Mouse (Mus musculus) embryonic facial prominence, embryonic 14.5 days (tissue): ENCODE results near the gene Rprd1b. TPM values are rescaled to one million over a fixed set of nuclear protein-coding genes. Genes with fewer than 3 reads are reported as not detected.

Experiments used
- ATAC-seq: fragments of 200-750 bp; cut with Nextera tagmentation; 2 replicates; pipeline ENCODE4 v1.8.0; 2017; ENCODE audit warnings: low read depth, moderate number of reproducible peaks, moderate TSS enrichment
- DNase-seq: peaks from one replicate; pipeline ENCODE4 v3.0.0-alpha.2; 2015; ENCODE audit warnings: low spot score
- H3K27ac ChIP-seq: fragments of 300-500 bp; sonication (generic); replicated peaks from 2 replicates; pipeline ENCODE4 v1.5.1; 2014; ENCODE audit warnings: low read depth, mild to moderate bottlenecking, low read length, moderate library complexity
- H3K27me3 ChIP-seq: fragments of 300-500 bp; sonication (generic); replicated peaks from 2 replicates; pipeline ENCODE4 v1.6.1; 2014; ENCODE audit warnings: low read length; ENCODE audit not compliant: control insufficient read depth, insufficient read depth
- H3K36me3 ChIP-seq: fragments of 300-500 bp; sonication (generic); 2 replicates; pipeline ENCODE4 v1.6.1; 2014; ENCODE audit warnings: low read length, mixed read lengths; ENCODE audit not compliant: control insufficient read depth, insufficient read depth
- H3K4me1 ChIP-seq: fragments of 300-500 bp; sonication (generic); 2 replicates; pipeline ENCODE4 v1.6.1; 2014; ENCODE audit warnings: antibody characterized with exemption, low read length; ENCODE audit not compliant: control insufficient read depth, insufficient read depth
- H3K4me2 ChIP-seq: fragments of 300-500 bp; sonication (generic); 2 replicates; pipeline ENCODE4 v1.6.1; 2014; ENCODE audit warnings: low read depth, mild to moderate bottlenecking, low read length, moderate library complexity, mixed read lengths
- H3K4me3 ChIP-seq: fragments of 300-500 bp; sonication (generic); 2 replicates; pipeline ENCODE4 v1.5.1; 2014; ENCODE audit warnings: low read depth, mild to moderate bottlenecking, low read length
- H3K9ac ChIP-seq: fragments of 300-500 bp; sonication (generic); 2 replicates; pipeline ENCODE4 v1.6.1; 2014; ENCODE audit warnings: low read depth, mild to moderate bottlenecking, low read length, moderate library complexity, mixed read lengths
- H3K9me3 ChIP-seq: fragments of 300-500 bp; sonication (generic); 2 replicates; pipeline ENCODE4 v1.6.1; 2016; ENCODE audit warnings: low read length; ENCODE audit not compliant: control insufficient read depth
- WGBS: fragments of 180-500 bp; shearing (Covaris S2); extraction: QIAGEN DNeasy Blood & Tissue Kit; methylation state at CpG from one replicate; pipeline ENCODE4 v1.1.7; 2014; 5-methylcytosine and 5-hydroxymethylcytosine counted together
- polyA plus RNA-seq: library from polyadenylated mRNA; unstranded; fragments of >200 nt; fragmentation: Nextera tagmentation; extraction: Ambion mirVana; gene quantifications from 2 replicates; pipeline ENCODE4 v1.2.1, GENCODE M21; 2014

Gene Rprd1b
- polyA plus RNA-seq, 1 experiment from 2014 or later: 32.8 TPM

DNA sequence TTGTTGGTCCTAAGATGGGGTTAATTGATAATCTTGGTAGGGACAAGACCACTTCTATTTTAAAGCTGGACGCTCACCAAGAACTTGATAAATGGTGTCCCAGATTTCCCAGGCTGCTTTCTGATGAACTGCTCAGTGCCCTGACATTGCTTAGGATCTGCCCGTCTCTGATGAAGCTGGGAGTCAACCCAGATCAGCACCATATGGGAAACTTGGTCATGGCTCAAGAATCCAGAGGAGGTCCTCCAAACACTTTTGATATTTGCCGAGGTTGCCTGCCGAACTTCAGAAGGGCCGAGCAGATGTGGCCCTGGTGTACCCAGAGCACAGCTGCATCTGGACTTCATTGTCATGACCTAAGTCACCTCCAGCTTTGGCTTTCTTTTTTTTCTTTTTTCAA, 66.5 kb downstream of the Rprd1b start:
- no peak overlapping the region for H3K4me2 ChIP-seq
- no peak overlapping the region for H3K4me3 ChIP-seq
- H3K9me3 ChIP-seq: no peaks in the 10 kb centered on the region
- 43% methylated on average over 5 of the region's 5 CpGs for WGBS
- DNase-seq (no peak), ATAC-seq (no peak)
- H3K9ac ChIP-seq: no peak overlapping the region
- H3K27me3 ChIP-seq: no peaks in the 10 kb centered on the region
- H3K4me1 ChIP-seq: peaks cover 3% of the 10 kb centered on the region; the same call in 1 of the 2 replicates
- H3K36me3 ChIP-seq: no peaks in the 10 kb centered on the region
- H3K27ac ChIP-seq: no peak overlapping the region

DNA sequence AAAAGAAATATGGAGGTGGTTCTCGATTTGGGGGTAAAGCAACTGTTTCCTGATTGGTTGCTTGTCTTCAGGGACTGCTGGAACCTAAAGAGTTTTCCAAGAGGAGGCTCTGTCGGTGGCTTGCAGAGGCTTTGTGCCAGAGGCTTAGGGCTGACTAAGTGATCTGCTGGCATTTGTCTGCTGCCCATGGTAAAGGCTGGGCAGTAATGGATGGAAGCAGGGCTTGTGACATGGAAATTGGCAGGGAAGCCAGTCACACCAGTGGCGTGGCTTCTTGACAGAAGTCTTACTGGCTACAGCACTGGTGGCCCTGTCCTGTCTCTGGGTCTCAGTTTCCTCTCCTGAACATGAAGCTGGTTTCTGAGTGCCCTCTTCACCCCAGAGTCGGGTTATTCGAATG, 68.8 kb downstream of the Rprd1b start:
- Histone ChIP-seq H3K36me3 (no peaks in the 10 kb centered on the region), H3K9me3 (no peaks in the 10 kb centered on the region), H3K4me2 (no peak overlapping the region), H3K27ac (no peak overlapping the region), H3K4me1 (peaks cover 3% of the 10 kb centered on the region; the same call in 1 of the 2 replicates), H3K27me3 (no peaks in the 10 kb centered on the region), H3K9ac (no peak overlapping the region), H3K4me3 (no peak overlapping the region)
- 82% methylated on average over 5 of the region's 5 CpGs for WGBS
- DNase-seq (no peak), ATAC-seq (no peak)

DNA sequence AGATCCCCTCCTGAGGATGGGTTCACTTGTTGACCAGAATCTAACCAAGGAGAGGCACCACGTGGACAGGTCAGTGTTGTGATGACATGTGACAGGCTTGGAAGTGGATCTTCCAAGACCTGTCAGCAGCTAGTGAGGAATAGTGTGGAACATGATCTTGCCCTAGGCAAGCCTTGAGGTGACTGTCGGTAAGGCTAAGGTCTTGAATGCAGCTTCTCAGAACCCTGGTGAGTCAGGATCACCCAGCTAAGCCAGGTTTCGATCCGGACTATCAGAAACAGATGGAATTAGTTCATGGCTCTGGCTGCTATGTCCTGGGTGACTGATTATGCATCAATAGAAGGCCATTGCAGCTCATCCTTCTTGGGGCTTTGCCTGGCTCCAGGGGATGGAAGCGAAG, 70.4 kb downstream of the Rprd1b start:
- Histone ChIP-seq H3K36me3 (no peaks in the 10 kb centered on the region), H3K4me3 (no peak overlapping the region), H3K4me1 (peaks cover 3% of the 10 kb centered on the region; the same call in 1 of the 2 replicates), H3K27me3 (no peaks in the 10 kb centered on the region), H3K9ac (no peak overlapping the region), H3K4me2 (no peak overlapping the region), H3K9me3 (no peaks in the 10 kb centered on the region), H3K27ac (no peak overlapping the region)
- ATAC-seq (no peak), DNase-seq (no peak)
- WGBS: 79% methylated on average over 5 of the region's 5 CpGs

DNA sequence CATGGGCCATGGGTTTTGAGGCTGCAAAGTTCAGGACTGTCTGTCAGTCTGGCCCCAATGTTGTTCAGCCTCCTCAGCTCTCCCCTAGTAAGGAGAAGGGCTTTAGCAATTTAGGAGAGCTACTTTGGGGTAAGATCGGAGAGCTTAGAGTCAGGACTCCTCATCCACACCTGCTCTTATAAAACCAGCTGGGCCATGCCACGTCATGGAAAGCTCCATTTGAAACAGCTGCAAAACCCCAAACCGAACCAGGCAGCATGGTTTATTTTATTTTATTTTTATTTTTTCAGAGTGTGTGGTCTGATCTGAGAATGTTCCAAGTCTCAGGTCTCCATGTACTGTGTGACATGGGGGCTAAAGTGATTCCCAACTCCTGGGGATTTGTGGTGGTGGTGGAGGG, 71.2 kb downstream of the Rprd1b start:
- Histone ChIP-seq H3K4me3 (no peak overlapping the region), H3K36me3 (no peaks in the 10 kb centered on the region), H3K27ac (no peak overlapping the region), H3K4me2 (no peak overlapping the region), H3K9ac (no peak overlapping the region), H3K27me3 (no peaks in the 10 kb centered on the region), H3K4me1 (no peaks in the 10 kb centered on the region; the same call in 1 of the 2 replicates), H3K9me3 (no peaks in the 10 kb centered on the region)
- no peak for DNase-seq
- 58% methylated on average over 3 of the region's 3 CpGs for WGBS
- ATAC-seq: no peak

DNA sequence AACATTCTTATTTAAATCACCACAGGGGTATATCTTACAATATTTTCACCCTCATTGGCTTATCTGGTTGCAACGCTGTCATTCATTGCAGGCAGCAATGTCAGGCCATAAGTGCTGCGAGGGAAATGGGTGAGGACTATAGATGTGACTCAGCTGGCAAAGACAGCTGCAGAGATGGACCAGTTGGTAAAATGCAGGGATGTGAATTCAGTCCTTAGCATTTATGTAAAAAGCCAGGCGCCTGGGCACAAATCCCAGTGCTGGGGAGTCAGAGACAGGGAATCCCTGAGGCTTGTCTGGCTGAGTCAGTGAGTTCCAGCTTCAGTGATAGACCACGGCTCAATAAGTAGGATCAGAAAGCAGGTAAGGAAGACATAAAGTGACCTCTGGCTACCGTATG, 73.5 kb downstream of the Rprd1b start:
- Histone ChIP-seq H3K27ac (no peak overlapping the region), H3K4me1 (no peaks in the 10 kb centered on the region), H3K9me3 (no peaks in the 10 kb centered on the region), H3K4me3 (no peak overlapping the region), H3K27me3 (no peaks in the 10 kb centered on the region), H3K36me3 (no peaks in the 10 kb centered on the region), H3K4me2 (no peak overlapping the region), H3K9ac (no peak overlapping the region)
- DNase-seq (no peak), ATAC-seq (no peak)
- WGBS: 74% methylated on average over 5 of the region's 5 CpGs

DNA sequence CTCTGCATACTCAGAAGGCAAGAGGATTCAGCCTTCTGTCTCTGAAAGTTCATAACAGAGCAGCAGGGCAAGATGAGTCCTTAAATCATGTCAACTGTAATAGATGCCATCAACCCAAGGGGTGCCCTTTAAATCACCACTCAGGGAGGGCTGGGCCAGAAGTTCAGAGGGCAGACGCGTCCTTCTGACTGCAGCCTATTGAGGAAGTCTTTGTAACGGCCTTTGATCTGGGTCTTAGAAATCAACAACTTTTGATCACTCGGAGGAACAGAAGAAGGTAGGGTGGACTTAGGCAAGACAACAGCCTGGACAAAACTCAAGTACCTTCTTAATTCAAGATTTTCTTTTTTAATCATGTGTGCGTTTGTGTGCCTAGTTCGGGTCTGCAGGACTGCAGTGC, 76.7 kb downstream of the Rprd1b start:
- no peak overlapping the region for H3K27ac ChIP-seq
- no peak overlapping the region for H3K4me2 ChIP-seq
- DNase-seq (no peak), ATAC-seq (no peak)
- no peaks in the 10 kb centered on the region for H3K9me3 ChIP-seq
- H3K36me3 ChIP-seq: no peaks in the 10 kb centered on the region
- H3K4me1 ChIP-seq: peaks cover 9% of the 10 kb centered on the region; the same call in 1 of the 2 replicates
- WGBS: 87% methylated on average over 6 of the region's 6 CpGs
- no peak overlapping the region for H3K9ac ChIP-seq
- no peak overlapping the region for H3K4me3 ChIP-seq
- no peaks in the 10 kb centered on the region for H3K27me3 ChIP-seq

DNA sequence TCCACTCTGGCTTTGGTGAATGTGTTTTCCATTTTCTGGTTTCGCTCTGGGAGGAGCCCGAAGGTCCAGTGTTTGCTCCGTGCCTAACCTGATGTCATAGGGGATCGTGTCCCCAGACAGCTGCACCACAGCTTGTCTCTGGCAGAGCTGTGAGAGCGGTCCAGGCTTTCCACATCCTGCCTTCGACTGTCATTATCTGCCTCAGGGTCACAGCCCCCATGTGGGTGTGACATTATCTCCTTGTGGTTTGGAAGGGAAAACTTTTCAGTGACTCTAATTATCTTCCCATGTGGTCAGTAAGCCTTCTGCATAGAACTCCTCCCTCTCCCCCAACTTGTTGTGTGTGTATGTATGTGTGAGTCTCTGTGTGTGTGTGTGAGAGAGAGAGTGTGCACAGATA, 77.3 kb downstream of the Rprd1b start:
- Histone ChIP-seq H3K4me1 (peaks cover 11% of the 10 kb centered on the region; the same call in 1 of the 2 replicates), H3K9ac (no peak overlapping the region), H3K4me3 (no peak overlapping the region), H3K4me2 (no peak overlapping the region), H3K27me3 (no peaks in the 10 kb centered on the region), H3K9me3 (no peaks in the 10 kb centered on the region), H3K36me3 (no peaks in the 10 kb centered on the region), H3K27ac (no peak overlapping the region)
- 86% methylated on average over 6 of the region's 6 CpGs for WGBS
- no peak for DNase-seq
- ATAC-seq: no peak

DNA sequence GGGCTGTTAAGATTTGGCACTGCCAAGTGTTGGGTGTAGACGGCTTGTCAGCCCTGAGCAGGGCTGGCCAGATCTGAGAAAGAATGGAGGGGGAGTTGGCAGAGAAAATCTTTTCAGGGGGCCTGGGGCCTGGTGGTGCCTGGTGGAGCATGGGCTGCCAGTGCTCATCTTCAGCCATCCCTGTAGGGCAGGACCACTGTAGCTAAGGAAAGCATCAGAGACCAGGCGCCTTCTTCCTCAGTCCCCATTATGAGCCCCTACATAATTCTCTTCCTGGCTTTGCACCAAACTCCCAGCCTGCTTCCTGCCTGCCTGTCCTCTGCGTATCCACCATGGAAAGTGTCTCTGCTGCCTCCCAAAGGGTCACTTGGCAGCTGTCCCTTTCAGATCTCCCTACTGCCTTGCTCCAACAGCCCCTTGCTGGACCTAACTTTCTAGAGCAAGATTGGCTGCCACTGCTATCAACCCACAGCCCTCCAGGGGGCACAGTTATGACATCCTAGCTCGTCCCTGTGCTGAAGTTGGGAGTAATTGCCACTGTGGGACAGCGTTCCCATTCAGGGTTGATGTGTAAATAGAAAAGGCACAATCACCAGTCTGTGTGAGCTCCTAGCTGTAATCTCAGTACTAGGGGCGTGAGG, 78.8 kb downstream of the Rprd1b start:
- no peak overlapping the region for H3K9ac ChIP-seq
- no peaks in the 10 kb centered on the region for H3K27me3 ChIP-seq
- peak; percentile 85 for DNase-seq
- peaks cover 11% of the 10 kb centered on the region; the same call in 1 of the 2 replicates for H3K4me1 ChIP-seq
- no peak overlapping the region for H3K4me2 ChIP-seq
- no peak overlapping the region for H3K4me3 ChIP-seq
- 31% methylated on average over 6 of the region's 6 CpGs for WGBS
- peak overlapping the region; percentile 17; the same call in 1 of the 2 replicates for H3K27ac ChIP-seq
- peak; percentile 27 for ATAC-seq
- H3K36me3 ChIP-seq: no peaks in the 10 kb centered on the region
- H3K9me3 ChIP-seq: no peaks in the 10 kb centered on the region

DNA sequence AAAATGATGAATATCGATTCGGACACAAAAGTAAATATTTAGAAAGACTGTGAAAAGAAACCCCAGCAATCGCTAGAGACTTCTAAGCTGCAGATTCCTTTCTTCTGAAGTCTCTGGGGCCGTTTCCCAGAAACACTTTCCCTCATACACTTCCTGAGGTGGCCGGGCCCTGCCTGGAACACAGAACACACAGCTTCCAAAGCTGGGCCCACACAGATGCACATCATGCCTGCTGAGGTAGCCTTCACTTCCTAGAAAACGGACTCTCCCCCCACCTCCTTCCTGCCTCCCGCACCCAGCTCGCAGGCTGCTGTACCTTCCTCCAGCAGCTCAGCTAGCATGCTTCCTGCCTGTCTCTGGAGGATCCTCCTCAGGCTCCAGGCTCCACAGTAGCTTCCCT, 81.2 kb downstream of the Rprd1b start:
- 19% methylated on average over 8 of the region's 8 CpGs for WGBS
- Histone ChIP-seq H3K9ac (0 out of 2 replicates have a peak overlapping the region, but pooled peaks have one; percentile 32), H3K9me3 (no peaks in the 10 kb centered on the region), H3K27ac (peak overlapping the region; percentile 78), H3K4me3 (no peak overlapping the region), H3K27me3 (no peaks in the 10 kb centered on the region), H3K4me2 (no peak overlapping the region), H3K4me1 (peaks cover 22% of the 10 kb centered on the region; the same call in 1 of the 2 replicates), H3K36me3 (no peaks in the 10 kb centered on the region)
- DNase-seq: peak; percentile 85
- peak; percentile 38 for ATAC-seq
